Mouse (Mus musculus): ENCODE data around the gene Tbc1d8. TPM values are rescaled to one million over a fixed set of nuclear protein-coding genes. Genes with fewer than 3 reads are reported as not detected.

Gene Tbc1d8
- 1.2 TPM for polyA plus RNA-seq (2017; shearing (Covaris generic))

GRCm38 (mm10) chr1:39478057-39478895, at the start of gene Tbc1d8:
Tbc1d8 (minus strand) TSS chr1:39478755.

DNA sequence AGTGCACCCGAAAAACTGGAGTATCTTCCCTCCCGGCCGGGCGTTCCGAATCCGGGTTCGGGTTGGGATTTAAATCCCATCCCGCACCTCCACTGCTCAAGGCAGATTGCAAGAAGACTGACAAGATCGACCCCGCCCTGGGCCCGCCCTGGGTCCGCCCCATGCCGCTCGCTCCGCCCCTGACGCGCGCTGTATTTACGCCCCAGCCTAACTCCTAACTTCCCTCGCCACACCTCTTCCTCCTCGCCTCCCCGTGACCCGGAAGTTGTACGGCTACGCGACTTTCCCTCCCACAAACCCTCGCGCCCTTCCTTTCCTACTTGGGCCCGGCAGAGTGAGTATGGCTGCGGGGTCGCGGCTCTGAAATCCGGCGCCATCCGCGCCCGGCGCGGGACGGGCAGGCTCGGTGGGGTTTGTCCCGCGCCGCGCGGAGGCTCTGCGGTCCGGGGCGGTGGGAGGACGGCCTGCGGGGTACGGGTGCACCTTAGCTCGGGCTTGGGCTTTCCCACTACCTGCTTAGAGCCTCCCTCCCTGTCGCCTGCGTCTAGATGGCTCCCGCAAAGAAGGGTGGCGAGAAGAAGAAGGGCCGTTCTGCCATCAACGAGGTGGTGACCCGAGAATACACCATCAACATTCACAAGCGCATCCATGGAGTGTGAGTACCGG, 110.8 kb downstream of the Tbc1d8 start, which contains the start of gene Rpl31:
Gene Rpl31, plus strand, starts transcription at position 242 of the 666 bp plus-strand sequence.

Other genes starting within 250 kb of the Tbc1d8 start
- gene Rpl31, start 110.9 kb downstream of the Tbc1d8 start, polyA plus RNA-seq (2017; shearing (Covaris generic)): 490 TPM
- 3.9 TPM for gene Cnot11, start 56.2 kb upstream of the Tbc1d8 start, polyA plus RNA-seq (2017; shearing (Covaris generic))
- 7.2 TPM for gene Rnf149, start 98.7 kb upstream of the Tbc1d8 start, polyA plus RNA-seq (2017; shearing (Covaris generic))
- not detected for gene Creg2, start 172.7 kb upstream of the Tbc1d8 start, polyA plus RNA-seq (2017; shearing (Covaris generic))
- not detected for gene Rfx8, start 242.2 kb upstream of the Tbc1d8 start, polyA plus RNA-seq (2017; shearing (Covaris generic))

All from CD4-positive, CD25-positive, alpha-beta regulatory T cell, adult 9 weeks (primary cell).